Mouse (Mus musculus) midbrain, embryonic 14.5 days (tissue): Measurements from ENCODE around the gene Vmn1r200. TPM values are rescaled to one million over a fixed set of nuclear protein-coding genes. Genes with fewer than 3 reads are reported as not detected.

Source experiments
- polyA plus RNA-seq: library from polyadenylated mRNA; unstranded; fragments of >200 nt; fragmentation: Nextera tagmentation; extraction: Ambion mirVana; gene quantifications from 2 replicates; pipeline ENCODE4 v1.2.1, GENCODE M21; 2014

The Vmn1r200 gene
- polyA plus RNA-seq, 1 experiment from 2014 or later, result 0.20 TPM

Other genes starting within 250 kb of the Vmn1r200 start
- not detected in 2 replicates for gene Vmn1r191, start 206.4 kb upstream of the Vmn1r200 start, polyA plus RNA-seq
- not detected in 2 replicates for gene Vmn1r192, start 199.2 kb upstream of the Vmn1r200 start, polyA plus RNA-seq
- gene Vmn1r193, start 167.2 kb upstream of the Vmn1r200 start, polyA plus RNA-seq, result not detected in 2 replicates
- gene Vmn1r194, start 146.2 kb upstream of the Vmn1r200 start, polyA plus RNA-seq, result not detected in 2 replicates
- not detected in 2 replicates for gene Vmn1r195, start 119.9 kb upstream of the Vmn1r200 start, polyA plus RNA-seq
- not detected in 2 replicates for gene Vmn1r196, start 100.5 kb upstream of the Vmn1r200 start, polyA plus RNA-seq
- not detected in 2 replicates for gene Vmn1r197, start 65.8 kb upstream of the Vmn1r200 start, polyA plus RNA-seq
- not detected in 2 replicates for gene Vmn1r198, start 40.0 kb upstream of the Vmn1r200 start, polyA plus RNA-seq
- gene Vmn1r199, start 10.6 kb upstream of the Vmn1r200 start, polyA plus RNA-seq, result not detected in 2 replicates
- gene Vmn1r201, start 81.5 kb downstream of the Vmn1r200 start, polyA plus RNA-seq, result not detected in 2 replicates
- not detected in 2 replicates for gene Vmn1r202, start 115.0 kb downstream of the Vmn1r200 start, polyA plus RNA-seq
- not detected in 2 replicates for gene Vmn1r203, start 127.7 kb downstream of the Vmn1r200 start, polyA plus RNA-seq
- gene Vmn1r204, start 162.8 kb downstream of the Vmn1r200 start, polyA plus RNA-seq, result not detected in 2 replicates
- gene Vmn1r205, start 202.6 kb downstream of the Vmn1r200 start, polyA plus RNA-seq, result not detected in 2 replicates
- not detected in 2 replicates for gene Vmn1r206, start 233.9 kb downstream of the Vmn1r200 start, polyA plus RNA-seq